Mouse (Mus musculus): ENCODE data around the gene Adat3.

Gene Adat3

GRCm38 (mm10) chr10:80576351-80577194 lies 26.1 kb upstream of the Adat3 start:
- Histone ChIP-seq H3K9me3 (ENCODE audit: low read length) (no peaks in the 10 kb centered on the region), H3K4me1 (replicated peaks; ENCODE audit: low read depth, low read length) (peaks cover 65% of the 10 kb centered on the region), H3K36me3 (ENCODE audit: insufficient read depth, low read length) (peaks cover 42% of the 10 kb centered on the region), H3K4me3 (replicated peaks; ENCODE audit: low read length) (peak overlapping the region; percentile 93), H3K27me3 (ENCODE audit: insufficient read depth, low read length) (no peaks in the 10 kb centered on the region)
- TF ChIP-seq POU5F1 (IDR thresholded peaks at IDR 0.05; ENCODE audit: borderline replicate concordance, low read length) (no peak), CTCF (conservative IDR thresholded peaks at IDR 0.05; ENCODE audit: low read length) (no peak), NANOG (IDR thresholded peaks at IDR 0.05; ENCODE audit: borderline replicate concordance, low read length) (no peak)

GRCm38 (mm10) chr10:80577195-80578130 lies 25.2 kb upstream of the Adat3 start, which contains the start of gene Klf16:
Gene Klf16, minus strand, starts transcription at chr10:80577321.
- Histone ChIP-seq H3K36me3 (ENCODE audit: insufficient read depth, low read length) (peaks cover 45% of the 10 kb centered on the region), H3K4me1 (replicated peaks; ENCODE audit: low read depth, low read length) (peaks cover 58% of the 10 kb centered on the region), H3K4me3 (replicated peaks; ENCODE audit: low read length) (peak within 1 kb of the TSS; percentile 93), H3K9me3 (ENCODE audit: low read length) (no peaks in the 10 kb centered on the region), H3K27me3 (ENCODE audit: insufficient read depth, low read length) (no peaks in the 10 kb centered on the region)
- TF ChIP-seq CTCF (conservative IDR thresholded peaks at IDR 0.05; ENCODE audit: low read length) (no peak), POU5F1 (IDR thresholded peaks at IDR 0.05; ENCODE audit: borderline replicate concordance, low read length) (no peak), NANOG (IDR thresholded peaks at IDR 0.05; ENCODE audit: borderline replicate concordance, low read length) (no peak)

GRCm38 (mm10) chr10:80578131-80578750 lies 24.4 kb upstream of the Adat3 start:
- H3K9me3 ChIP-seq (ENCODE audit: low read length): no peaks in the 10 kb centered on the region
- TF ChIP-seq POU5F1 (IDR thresholded peaks at IDR 0.05; ENCODE audit: borderline replicate concordance, low read length): no peak
- TF ChIP-seq NANOG (IDR thresholded peaks at IDR 0.05; ENCODE audit: borderline replicate concordance, low read length): no peak
- peak; percentile 78 for TF ChIP-seq CTCF (conservative IDR thresholded peaks at IDR 0.05; ENCODE audit: low read length)
- H3K4me1 ChIP-seq (replicated peaks; ENCODE audit: low read depth, low read length): peaks cover 57% of the 10 kb centered on the region
- peaks cover 48% of the 10 kb centered on the region for H3K36me3 ChIP-seq (ENCODE audit: insufficient read depth, low read length)
- peak overlapping the region; percentile 93 for H3K4me3 ChIP-seq (replicated peaks; ENCODE audit: low read length)
- H3K27me3 ChIP-seq (ENCODE audit: insufficient read depth, low read length): no peaks in the 10 kb centered on the region

- Histone ChIP-seq H3K36me3 (ENCODE audit: insufficient read depth, low read length) (peaks cover 48% of the 10 kb centered on the region), H3K9me3 (ENCODE audit: low read length) (no peaks in the 10 kb centered on the region), H3K4me3 (replicated peaks; ENCODE audit: low read length) (peak overlapping the region; percentile 93), H3K4me1 (replicated peaks; ENCODE audit: low read depth, low read length) (peaks cover 57% of the 10 kb centered on the region), H3K27me3 (ENCODE audit: insufficient read depth, low read length) (no peaks in the 10 kb centered on the region)
- TF ChIP-seq CTCF (conservative IDR thresholded peaks at IDR 0.05; ENCODE audit: low read length) (peak; percentile 57), POU5F1 (IDR thresholded peaks at IDR 0.05; ENCODE audit: borderline replicate concordance, low read length) (no peak), NANOG (IDR thresholded peaks at IDR 0.05; ENCODE audit: borderline replicate concordance, low read length) (no peak)
Measured at GRCm38 (mm10) chr10:80578911-80579310, 23.8 kb upstream of the Adat3 start.

GRCm38 (mm10) chr10:80583047-80583446 lies 19.6 kb upstream of the Adat3 start:
- Histone ChIP-seq H3K4me1 (replicated peaks; ENCODE audit: low read depth, low read length) (peaks cover 71% of the 10 kb centered on the region), H3K9me3 (ENCODE audit: low read length) (no peaks in the 10 kb centered on the region), H3K4me3 (replicated peaks; ENCODE audit: low read length) (peak overlapping the region; percentile 66), H3K27me3 (ENCODE audit: insufficient read depth, low read length) (no peaks in the 10 kb centered on the region), H3K36me3 (ENCODE audit: insufficient read depth, low read length) (peaks cover 54% of the 10 kb centered on the region)
- no peak for TF ChIP-seq POU5F1 (IDR thresholded peaks at IDR 0.05; ENCODE audit: borderline replicate concordance, low read length)
- no peak for TF ChIP-seq NANOG (IDR thresholded peaks at IDR 0.05; ENCODE audit: borderline replicate concordance, low read length)
- TF ChIP-seq CTCF (conservative IDR thresholded peaks at IDR 0.05; ENCODE audit: low read length): no peak

GRCm38 (mm10) chr10:80584045-80584488 lies 18.6 kb upstream of the Adat3 start:
- peaks cover 75% of the 10 kb centered on the region for H3K4me1 ChIP-seq (replicated peaks; ENCODE audit: low read depth, low read length)
- H3K9me3 ChIP-seq (ENCODE audit: low read length): no peaks in the 10 kb centered on the region
- peaks cover 54% of the 10 kb centered on the region for H3K36me3 ChIP-seq (ENCODE audit: insufficient read depth, low read length)
- no peak for TF ChIP-seq CTCF (conservative IDR thresholded peaks at IDR 0.05; ENCODE audit: low read length)
- H3K4me3 ChIP-seq (replicated peaks; ENCODE audit: low read length): peak overlapping the region; percentile 66
- no peaks in the 10 kb centered on the region for H3K27me3 ChIP-seq (ENCODE audit: insufficient read depth, low read length)

GRCm38 (mm10) chr10:80584642-80585552 lies 17.8 kb upstream of the Adat3 start:
- peaks cover 73% of the 10 kb centered on the region for H3K4me1 ChIP-seq (replicated peaks; ENCODE audit: low read depth, low read length)
- no peaks in the 10 kb centered on the region for H3K9me3 ChIP-seq (ENCODE audit: low read length)
- peak overlapping the region; percentile 66 for H3K4me3 ChIP-seq (replicated peaks; ENCODE audit: low read length)
- no peaks in the 10 kb centered on the region for H3K27me3 ChIP-seq (ENCODE audit: insufficient read depth, low read length)
- peaks cover 54% of the 10 kb centered on the region for H3K36me3 ChIP-seq (ENCODE audit: insufficient read depth, low read length)
- no peak for TF ChIP-seq NANOG (IDR thresholded peaks at IDR 0.05; ENCODE audit: borderline replicate concordance, low read length)
- TF ChIP-seq POU5F1 (IDR thresholded peaks at IDR 0.05; ENCODE audit: borderline replicate concordance, low read length): no peak
- no peak for TF ChIP-seq CTCF (conservative IDR thresholded peaks at IDR 0.05; ENCODE audit: low read length)

Measured in E14TG2a.4 (cell line).